Mouse (Mus musculus) kidney, postnatal 0 days (tissue): ENCODE data around the gene Rnpepl1. TPM values are rescaled to one million over a fixed set of nuclear protein-coding genes. Genes with fewer than 3 reads are reported as not detected.

Experiments
- ATAC-seq: fragments of 200-750 bp; cut with Nextera tagmentation; replicated peaks from 2 replicates; pipeline ENCODE4 v1.8.0; 2017; ENCODE audit warnings: low read depth, moderate number of reproducible peaks, moderate TSS enrichment, moderate library complexity; ENCODE audit not compliant: low FRiP score
- DNase-seq: peaks from one replicate; pipeline ENCODE4 v3.0.0-alpha.2; 2016; ENCODE audit warnings: low spot score
- H3K27ac ChIP-seq: fragments of 300-500 bp; sonication (generic); 2 replicates; pipeline ENCODE4 v1.5.1; 2014; ENCODE audit warnings: mild to moderate bottlenecking
- H3K27me3 ChIP-seq: fragments of 300-500 bp; sonication (generic); 2 replicates; pipeline ENCODE4 v1.6.1; 2014; ENCODE audit warnings: low read length, mixed read lengths; ENCODE audit not compliant: insufficient read depth
- H3K36me3 ChIP-seq: fragments of 300-500 bp; sonication (generic); 2 replicates; pipeline ENCODE4 v1.6.1; 2014; ENCODE audit warnings: low read length, mixed read lengths; ENCODE audit not compliant: insufficient read depth
- H3K4me1 ChIP-seq: fragments of 300-500 bp; sonication (generic); replicated peaks from 2 replicates; pipeline ENCODE4 v1.6.1; 2014; ENCODE audit warnings: antibody characterized with exemption, low read length, mixed read lengths; ENCODE audit not compliant: insufficient read depth
- H3K4me2 ChIP-seq: fragments of 300-500 bp; sonication (generic); 2 replicates; pipeline ENCODE4 v1.6.1; 2014; ENCODE audit warnings: mild to moderate bottlenecking, low read length, moderate library complexity, mixed read lengths
- H3K4me3 ChIP-seq: fragments of 300-500 bp; sonication (generic); replicated peaks from 2 replicates; pipeline ENCODE4 v1.5.1; 2014; ENCODE audit warnings: low read depth, low read length
- H3K9ac ChIP-seq: fragments of 300-500 bp; sonication (generic); 2 replicates; pipeline ENCODE4 v1.6.1; 2014; ENCODE audit warnings: low read depth, low read length
- H3K9me3 ChIP-seq: fragments of 300-500 bp; sonication (generic); replicated peaks from 2 replicates; pipeline ENCODE4 v1.6.1; 2016; ENCODE audit warnings: low read length, inconsistent platforms, mixed read lengths
- CTCF ChIP-seq: IDR thresholded peaks from 2 replicates; pipeline ENCODE4 v1.5.1; 2016; ENCODE audit warnings: antibody characterized with exemption, low read depth, mild to moderate bottlenecking, moderate library complexity
- WGBS: fragments of 180-500 bp; shearing (Covaris S2); extraction: QIAGEN DNeasy Blood & Tissue Kit; methylation state at CpG from one replicate; pipeline ENCODE4 v1.1.7; 2014; 5-methylcytosine and 5-hydroxymethylcytosine counted together
- polyA plus RNA-seq: library from polyadenylated mRNA; unstranded; fragments of >200 nt; fragmentation: Nextera tagmentation; extraction: Ambion mirVana; gene quantifications from 2 replicates; pipeline ENCODE4 v1.2.1, GENCODE M21; 2015

Rnpepl1 gene
- polyA plus RNA-seq, 1 experiment from 2014 or later = 39.4 TPM

- DNase-seq = peak; percentile 98
- Histone ChIP-seq H3K27me3 (no peaks in the 10 kb centered on the region), H3K27ac (peak within 1 kb of the TSS; percentile 95), H3K4me1 (peaks cover 4% of the 10 kb centered on the region; the same call in 1 of the 2 replicates), H3K4me3 (peak within 1 kb of the TSS; percentile 60), H3K36me3 (peaks cover 8% of the 10 kb centered on the region; the same call in 1 of the 2 replicates), H3K4me2 (peak within 1 kb of the TSS; percentile 92), H3K9me3 (no peaks in the 10 kb centered on the region), H3K9ac (peak within 1 kb of the TSS; percentile 80)
- peak; percentile 23; the same call in 1 of the 2 replicates for TF ChIP-seq CTCF
- WGBS = under 1% methylated on average over 45 of the region's 45 CpGs
- ATAC-seq = peak; percentile 99
Measured at GRCm38 (mm10) chr1:92934182-92934827, 23.7 kb downstream of the Rnpepl1 start, which contains the start of gene Capn10. Gene Capn10, plus strand, starts transcription at chr1:92934376.

GRCm38 (mm10) chr1:92935054-92935962 lies 24.7 kb downstream of the Rnpepl1 start:
- DNase-seq (no peak), ATAC-seq (no peak)
- Histone ChIP-seq H3K36me3 (peaks cover 18% of the 10 kb centered on the region), H3K9me3 (no peaks in the 10 kb centered on the region), H3K4me3 (peak overlapping the region; percentile 60), H3K4me1 (peaks cover 4% of the 10 kb centered on the region; the same call in 1 of the 2 replicates), H3K27ac (peak overlapping the region; percentile 95), H3K9ac (peak overlapping the region; percentile 80), H3K4me2 (peak overlapping the region; percentile 92), H3K27me3 (no peaks in the 10 kb centered on the region)
- 18% methylated on average over 10 of the region's 10 CpGs for WGBS
- no peak for TF ChIP-seq CTCF

GRCm38 (mm10) chr1:92935977-92936376 lies 25.4 kb downstream of the Rnpepl1 start:
- ATAC-seq = no peak
- peak; percentile 29; the same call in 1 of the 2 replicates for TF ChIP-seq CTCF

GRCm38 (mm10) chr1:92936467-92936866 lies 25.9 kb downstream of the Rnpepl1 start:
- TF ChIP-seq CTCF = no peak
- Histone ChIP-seq H3K4me1 (peaks cover 4% of the 10 kb centered on the region; the same call in 1 of the 2 replicates), H3K36me3 (peaks cover 20% of the 10 kb centered on the region), H3K9me3 (no peaks in the 10 kb centered on the region), H3K9ac (no peak overlapping the region), H3K4me2 (peak overlapping the region; percentile 92; the same call in 1 of the 2 replicates), H3K27me3 (no peaks in the 10 kb centered on the region), H3K27ac (no peak overlapping the region), H3K4me3 (no peak overlapping the region)
- 72% methylated on average over 3 of the region's 3 CpGs for WGBS
- no peak for ATAC-seq
- peak; percentile 10 for DNase-seq

More at GRCm38 (mm10) chr1:92935977-92936376, 25.4 kb downstream of the Rnpepl1 start:
- peaks cover 4% of the 10 kb centered on the region; the same call in 1 of the 2 replicates for H3K4me1 ChIP-seq
- H3K9ac ChIP-seq = no peak overlapping the region
- H3K9me3 ChIP-seq = no peaks in the 10 kb centered on the region
- H3K4me2 ChIP-seq = peak overlapping the region; percentile 92
- H3K27ac ChIP-seq = no peak overlapping the region
- peak overlapping the region; percentile 60 for H3K4me3 ChIP-seq
- H3K36me3 ChIP-seq = peaks cover 20% of the 10 kb centered on the region
- no peaks in the 10 kb centered on the region for H3K27me3 ChIP-seq
- 61% methylated on average over 2 of the region's 2 CpGs for WGBS
- peak; percentile 15 for DNase-seq

GRCm38 (mm10) chr1:92937797-92938196 lies 27.2 kb downstream of the Rnpepl1 start:
- H3K4me1 ChIP-seq = peaks cover 4% of the 10 kb centered on the region; the same call in 1 of the 2 replicates
- H3K9ac ChIP-seq = no peak overlapping the region
- H3K4me2 ChIP-seq = no peak overlapping the region
- WGBS = 89% methylated on average over 3 of the region's 3 CpGs
- H3K4me3 ChIP-seq = no peak overlapping the region
- no peak for DNase-seq
- no peak for ATAC-seq
- H3K36me3 ChIP-seq = peaks cover 31% of the 10 kb centered on the region
- no peaks in the 10 kb centered on the region for H3K27me3 ChIP-seq
- no peak for TF ChIP-seq CTCF
- H3K27ac ChIP-seq = no peak overlapping the region
- no peaks in the 10 kb centered on the region for H3K9me3 ChIP-seq

- 92% methylated on average over 4 of the region's 4 CpGs for WGBS
- TF ChIP-seq CTCF = no peak
- peaks cover 44% of the 10 kb centered on the region for H3K36me3 ChIP-seq
- ATAC-seq (no peak), DNase-seq (no peak)
- no peak overlapping the region for H3K4me3 ChIP-seq
- no peaks in the 10 kb centered on the region for H3K27me3 ChIP-seq
- H3K4me2 ChIP-seq = no peak overlapping the region
- peaks cover 4% of the 10 kb centered on the region; the same call in 1 of the 2 replicates for H3K4me1 ChIP-seq
- H3K9ac ChIP-seq = no peak overlapping the region
- no peaks in the 10 kb centered on the region for H3K9me3 ChIP-seq
- no peak overlapping the region for H3K27ac ChIP-seq
Measured at GRCm38 (mm10) chr1:92939746-92940145, 29.2 kb downstream of the Rnpepl1 start.
